Mouse (Mus musculus): Measurements from ENCODE around the gene Specc1l.
A peak's percentile ranks its signal among the peaks of the same experiment; 100 is the strongest.
"Not testable (repeated sequence)": the region's sequence is repeated elsewhere in the genome, so short reads cannot be mapped to it uniquely, and the experiment has no call there.

The Specc1l gene

GRCm38 (mm10) chr10:75316472-75316871, 104.6 kb downstream of the Specc1l start:
- DNase-seq (ENCODE audit: low read depth, low spot score), result peak; percentile 56

DNA sequence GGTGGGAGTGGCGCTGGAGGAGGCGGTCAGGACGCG, 104.8 kb downstream of the Specc1l start, which contains the start of gene Adora2a:
Adora2a (plus strand) TSS at position 6 of the 36 bp plus-strand sequence.
- no peak for DNase-seq (ENCODE audit: low read depth, low spot score)

- DNase-seq (ENCODE audit: low read depth, low spot score), result peak; percentile 82
Observed at GRCm38 (mm10) chr10:75316908-75317761, 105.3 kb downstream of the Specc1l start.

- no peak for DNase-seq (ENCODE audit: low read depth, low spot score)
Observed at GRCm38 (mm10) chr10:75318206-75318605, 106.3 kb downstream of the Specc1l start.

DNA sequence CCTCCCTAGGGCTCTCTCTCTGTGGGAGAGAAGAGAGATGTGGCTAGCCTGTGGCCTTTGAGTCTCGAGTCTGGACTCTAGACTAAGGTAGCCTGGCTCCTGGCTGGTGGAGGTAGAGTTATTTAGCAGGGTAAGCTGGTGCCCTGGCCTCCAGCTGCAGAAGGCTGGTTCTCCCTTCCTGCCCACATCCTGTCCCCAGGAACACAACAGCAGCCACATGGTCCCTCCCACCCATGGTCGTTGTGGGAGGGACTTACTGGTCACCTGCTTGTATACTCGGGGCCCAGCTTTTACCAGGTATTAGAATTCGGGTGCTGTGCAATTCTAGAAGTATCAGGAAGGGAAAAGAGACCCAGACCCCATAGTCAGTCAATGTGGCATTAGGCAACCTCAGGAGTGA, 108.4 kb downstream of the Specc1l start:
- DNase-seq (ENCODE audit: low read depth, low spot score), result no peak

GRCm38 (mm10) chr10:75322966-75323365, 111.1 kb downstream of the Specc1l start:
- DNase-seq (ENCODE audit: low read depth, low spot score), result no peak

DNA sequence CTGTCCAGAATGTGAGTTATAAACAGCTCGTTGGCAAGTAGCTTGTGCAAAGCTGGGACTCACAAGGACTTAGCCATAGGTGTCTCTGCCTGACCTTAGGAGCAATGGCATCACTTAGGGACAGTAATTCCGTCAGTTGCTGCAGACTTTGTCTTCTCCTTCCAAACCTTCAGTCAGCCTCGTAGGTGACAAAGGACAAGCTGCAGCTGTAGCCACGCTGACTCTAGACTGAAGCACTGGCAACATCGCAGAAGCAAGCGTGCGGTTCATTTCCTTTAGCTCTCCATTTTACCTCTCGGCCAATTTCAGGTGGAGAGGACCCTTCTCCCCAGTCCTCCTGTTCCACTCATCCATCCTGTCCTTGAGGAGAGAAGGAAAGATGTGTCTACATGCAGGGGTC, 112.1 kb downstream of the Specc1l start:
- DNase-seq (ENCODE audit: low read depth, low spot score), result no peak

DNA sequence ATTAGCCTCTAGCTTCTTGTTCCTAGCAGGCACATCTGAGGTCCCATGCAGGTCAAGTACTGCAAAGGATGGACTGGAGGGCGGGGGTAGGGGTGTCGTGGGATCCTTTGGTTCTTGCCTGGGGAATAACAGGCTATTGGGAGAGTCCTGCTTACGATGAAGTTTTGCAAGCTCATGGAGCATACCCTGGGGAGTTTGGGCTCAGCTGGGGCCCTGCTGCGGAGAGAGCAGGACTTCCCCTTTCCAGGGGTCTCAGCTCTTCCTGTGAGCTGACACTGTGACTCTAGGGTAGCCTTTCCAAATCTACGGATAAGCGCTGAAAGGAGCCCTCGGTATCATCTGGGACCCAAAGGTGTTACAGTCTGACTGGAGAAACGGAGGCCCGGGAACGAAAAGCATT, 112.5 kb downstream of the Specc1l start:
- DNase-seq (ENCODE audit: low read depth, low spot score), result no peak

GRCm38 (mm10) chr10:75325821-75326220, 113.9 kb downstream of the Specc1l start:
- peak; percentile 11 for DNase-seq (ENCODE audit: low read depth, low spot score)

DNA sequence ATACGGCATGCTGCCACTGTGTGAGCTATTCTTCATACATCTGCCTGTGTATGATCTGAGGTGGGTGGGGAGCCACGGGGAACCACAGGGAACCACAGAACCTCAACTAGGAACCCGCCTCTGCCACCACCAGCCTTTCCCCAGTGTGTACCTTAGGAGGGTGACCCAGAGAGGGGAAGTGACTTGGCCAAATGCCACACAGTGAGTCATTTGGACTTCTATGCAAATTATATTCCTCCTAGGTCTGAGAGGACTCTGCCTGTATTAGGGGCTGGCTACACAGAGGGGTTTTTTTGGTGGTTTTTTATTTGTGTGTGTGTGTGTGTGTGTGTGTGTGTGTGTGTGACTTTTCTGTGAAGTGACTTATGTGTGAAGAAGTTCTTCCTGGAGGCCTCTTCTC, 114.7 kb downstream of the Specc1l start:
- no peak for DNase-seq (ENCODE audit: low read depth, low spot score)

- no peak for DNase-seq (ENCODE audit: low read depth, low spot score)
Observed at GRCm38 (mm10) chr10:75327081-75327480, 115.2 kb downstream of the Specc1l start.

- no peak for DNase-seq (ENCODE audit: low read depth, low spot score)
Observed at GRCm38 (mm10) chr10:75328201-75328704, 116.4 kb downstream of the Specc1l start.

DNA sequence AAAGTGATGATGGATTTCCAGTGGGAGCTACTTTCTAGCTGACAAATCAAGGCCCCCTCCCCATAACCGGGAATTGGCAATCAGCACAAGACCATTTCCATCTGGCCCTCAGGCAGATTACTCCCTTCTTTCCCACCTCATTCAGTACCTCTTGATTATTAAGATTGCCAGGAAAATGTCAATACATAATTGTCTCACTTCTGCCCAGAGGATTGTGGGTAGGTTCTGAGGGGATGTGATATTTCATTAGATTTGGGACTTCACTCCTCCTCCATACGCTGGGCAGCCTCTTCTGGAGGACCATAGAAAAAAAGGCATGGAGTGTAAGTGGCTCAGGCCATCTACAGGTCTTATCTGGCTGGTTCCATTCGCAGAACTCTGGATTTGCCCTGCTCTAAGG, 120.4 kb downstream of the Specc1l start:
- no peak for DNase-seq (ENCODE audit: low read depth, low spot score)

- DNase-seq (ENCODE audit: low read depth, low spot score), result peak; percentile 47
Observed at GRCm38 (mm10) chr10:75333176-75333776, 121.4 kb downstream of the Specc1l start.

DNA sequence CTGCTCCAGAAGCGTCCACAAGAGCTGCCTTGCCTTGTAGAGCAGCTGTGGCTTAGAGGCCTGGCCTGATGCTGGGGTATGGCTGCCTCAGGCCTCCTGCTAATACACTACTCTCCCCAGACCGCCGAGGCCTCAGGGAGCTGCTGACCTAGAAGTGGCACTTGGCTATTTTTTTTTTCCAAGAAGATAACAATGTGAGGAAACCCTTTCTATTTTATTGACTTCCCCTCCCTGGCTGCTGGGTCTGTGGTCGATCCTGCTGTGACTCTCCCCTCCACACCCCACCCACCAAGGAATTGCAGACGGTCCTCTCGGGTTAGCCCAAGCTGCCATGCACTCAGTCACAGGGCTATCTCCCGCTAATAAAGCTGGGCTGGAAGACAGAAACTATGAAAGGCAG, 122.3 kb downstream of the Specc1l start:
- no peak for DNase-seq (ENCODE audit: low read depth, low spot score)

DNA sequence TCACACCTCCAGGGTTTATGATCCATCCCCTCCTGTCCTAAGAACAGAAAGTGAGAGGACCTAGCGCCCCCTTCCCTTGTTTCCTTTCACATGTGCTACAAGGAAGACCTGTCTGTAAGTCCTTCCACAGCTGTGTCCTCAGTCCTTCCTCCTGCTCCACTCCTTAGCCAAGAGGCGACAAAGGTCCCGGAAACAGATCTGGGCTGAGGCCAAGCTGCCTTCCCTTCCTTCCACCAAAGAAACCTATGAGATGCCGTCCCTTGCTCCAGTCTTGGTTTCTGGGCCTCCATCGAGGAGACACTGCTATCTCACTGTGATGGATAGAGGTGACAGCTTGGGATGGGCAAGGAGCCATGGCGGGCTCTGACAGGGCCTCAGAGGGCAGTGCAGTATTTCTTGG, 123.2 kb downstream of the Specc1l start:
- DNase-seq (ENCODE audit: low read depth, low spot score), result no peak

DNA sequence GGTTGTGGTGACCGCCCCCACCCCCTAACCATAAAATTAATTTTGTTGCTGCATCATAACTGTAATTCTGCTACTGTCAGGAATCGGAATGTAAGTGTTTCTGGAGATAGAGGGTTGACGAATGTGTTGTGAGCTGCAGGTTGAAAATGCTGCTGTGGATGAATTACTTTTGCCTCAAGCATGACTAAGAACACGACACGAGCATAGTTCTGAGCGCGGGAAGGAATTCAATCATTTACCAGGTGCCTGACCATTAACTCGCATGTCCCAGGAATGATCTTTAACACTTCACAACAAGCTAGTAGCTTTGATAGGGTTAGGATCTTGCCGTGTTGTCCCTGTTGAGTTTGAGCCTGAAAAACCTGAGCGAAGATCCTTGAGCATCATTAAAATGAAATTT, 125.4 kb downstream of the Specc1l start:
- no peak for DNase-seq (ENCODE audit: low read depth, low spot score)

GRCm38 (mm10) chr10:75338852-75339251, 127.0 kb downstream of the Specc1l start:
- no peak for DNase-seq (ENCODE audit: low read depth, low spot score)

- no peak for DNase-seq (ENCODE audit: low read depth, low spot score)
Observed at GRCm38 (mm10) chr10:75339377-75339776, 127.5 kb downstream of the Specc1l start.

DNA sequence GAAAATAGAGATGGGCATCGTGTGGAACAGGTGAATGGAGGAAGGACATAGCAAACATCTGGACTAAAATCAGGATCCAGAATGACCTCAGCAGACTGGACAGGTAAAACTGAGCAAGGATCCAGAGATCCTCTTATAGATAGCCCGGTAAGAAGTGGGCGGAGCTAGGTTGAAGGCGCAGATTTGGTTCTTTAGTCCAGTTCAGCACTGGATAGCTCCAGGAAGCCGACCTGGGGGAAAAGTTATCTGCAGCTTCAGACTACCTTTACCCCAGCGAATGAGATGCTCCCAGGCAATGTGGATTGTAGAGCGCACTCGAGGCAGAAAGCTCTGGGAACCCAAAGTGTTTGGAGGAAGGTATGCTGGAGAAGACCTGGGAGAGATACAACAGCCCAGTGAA, 130.1 kb downstream of the Specc1l start:
- peak; percentile 65 for DNase-seq (ENCODE audit: low read depth, low spot score)

DNA sequence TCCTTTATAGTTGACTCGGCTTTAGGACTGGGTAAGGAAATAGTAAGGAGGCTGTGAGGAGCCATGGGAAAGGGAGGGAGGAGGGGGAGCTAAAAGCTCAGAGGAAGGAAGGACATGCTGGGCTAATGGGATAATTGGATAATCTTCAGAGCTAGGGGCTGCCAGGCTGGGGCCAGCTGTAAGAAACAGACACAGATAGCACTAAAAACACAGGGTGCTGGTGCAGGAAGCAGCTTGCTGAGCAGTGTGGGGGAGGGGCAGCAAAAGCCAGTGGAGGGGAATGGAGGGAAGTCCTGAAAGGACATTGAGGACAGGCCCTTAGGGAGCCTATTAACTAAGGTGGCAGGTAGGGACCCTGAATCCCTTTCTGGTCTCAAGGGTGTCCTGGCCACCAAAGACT, 132.7 kb downstream of the Specc1l start:
- DNase-seq (ENCODE audit: low read depth, low spot score), result not testable (repeated sequence)

- DNase-seq (ENCODE audit: low read depth, low spot score), result no peak
Observed at GRCm38 (mm10) chr10:75345265-75345664, 133.4 kb downstream of the Specc1l start.

DNA sequence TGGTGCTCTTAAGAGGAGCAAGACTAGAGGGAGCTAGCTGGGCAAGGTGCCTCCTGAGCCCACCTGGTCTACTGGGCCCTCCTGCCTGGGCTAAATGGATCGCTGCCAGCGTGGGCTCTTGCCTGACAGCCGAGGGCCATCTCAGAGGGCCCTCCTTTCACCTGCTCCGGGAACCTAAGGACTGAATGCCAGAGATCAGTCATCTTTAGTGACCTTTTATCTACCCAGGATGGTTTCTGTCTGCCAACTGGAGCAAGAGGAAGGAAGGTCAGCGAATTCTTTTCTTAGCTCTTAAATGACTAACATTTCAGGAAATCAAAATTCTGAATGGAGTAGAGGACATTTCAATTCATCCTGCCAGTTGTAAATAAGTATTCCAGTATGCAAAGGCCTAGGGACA, 138.7 kb downstream of the Specc1l start:
- DNase-seq (ENCODE audit: low read depth, low spot score), result no peak

GRCm38 (mm10) chr10:75352541-75352940, 140.7 kb downstream of the Specc1l start:
- DNase-seq (ENCODE audit: low read depth, low spot score), result no peak

Measured in ZHBTc4 (cell line).